Mouse (Mus musculus) neural tube, embryonic 11.5 days (tissue): ENCODE measurements around the gene Tm4sf5. TPM values are rescaled to one million over a fixed set of nuclear protein-coding genes. Genes with fewer than 3 reads are reported as not detected.
"Not testable (repeated sequence)": the region's sequence is repeated elsewhere in the genome, so short reads cannot be mapped to it uniquely, and the experiment has no call there.

Source experiments
- ATAC-seq: fragments of 200-750 bp; cut with Nextera tagmentation; 2 replicates; pipeline ENCODE4 v1.8.0; 2017; ENCODE audit warnings: moderate number of reproducible peaks, mild to moderate bottlenecking, moderate TSS enrichment, moderate library complexity; ENCODE audit not compliant: insufficient read depth, low FRiP score, low TSS enrichment
- DNase-seq: peaks from one replicate; pipeline ENCODE4 v3.0.0-alpha.2; 2015; ENCODE audit warnings: low spot score
- H3K27ac ChIP-seq: fragments of 300-500 bp; sonication (generic); 2 replicates; pipeline ENCODE4 v1.5.1; 2014; ENCODE audit warnings: low read depth, mild to moderate bottlenecking, low read length
- H3K27me3 ChIP-seq: fragments of 300-500 bp; sonication (generic); 2 replicates; pipeline ENCODE4 v1.6.1; 2014; ENCODE audit warnings: mild to moderate bottlenecking, low read length, mixed read lengths; ENCODE audit not compliant: control insufficient read depth, insufficient read depth
- H3K36me3 ChIP-seq: fragments of 300-500 bp; sonication (generic); 2 replicates; pipeline ENCODE4 v1.6.1; 2014; ENCODE audit warnings: mild to moderate bottlenecking, low read length, moderate library complexity, mixed read lengths; ENCODE audit not compliant: control insufficient read depth, insufficient read depth
- H3K4me1 ChIP-seq: fragments of 300-500 bp; sonication (generic); 2 replicates; pipeline ENCODE4 v1.6.1; 2014; ENCODE audit warnings: low read length, mixed read lengths; ENCODE audit not compliant: control insufficient read depth, insufficient read depth
- H3K4me2 ChIP-seq: fragments of 300-500 bp; sonication (generic); 2 replicates; pipeline ENCODE4 v1.6.1; 2014; ENCODE audit warnings: low read depth, mild to moderate bottlenecking, moderate library complexity
- H3K4me3 ChIP-seq: fragments of 300-500 bp; sonication (generic); 2 replicates; pipeline ENCODE4 v1.5.1; 2014; ENCODE audit warnings: low read depth, low read length
- H3K9ac ChIP-seq: fragments of 300-500 bp; sonication (generic); 2 replicates; pipeline ENCODE4 v1.6.1; 2014; ENCODE audit warnings: mild to moderate bottlenecking, low read length
- H3K9me3 ChIP-seq: fragments of 300-500 bp; sonication (generic); 2 replicates; pipeline ENCODE4 v1.6.1; 2016; ENCODE audit warnings: low read length; ENCODE audit not compliant: control insufficient read depth
- WGBS: fragments of 180-500 bp; shearing (Covaris S2); extraction: QIAGEN DNeasy Blood & Tissue Kit; methylation state at CpG from one replicate; pipeline ENCODE4 v1.1.7; 2014; 5-methylcytosine and 5-hydroxymethylcytosine counted together
- polyA plus RNA-seq: library from polyadenylated mRNA; unstranded; fragments of >200 nt; fragmentation: Nextera tagmentation; extraction: Ambion mirVana; gene quantifications from 2 replicates; pipeline ENCODE4 v1.2.1, GENCODE M21; 2014

Tm4sf5 gene
- polyA plus RNA-seq, 1 experiment from 2014 or later, result not detected

GRCm38 (mm10) chr11:70516352-70516751, 11.3 kb downstream of the Tm4sf5 start:
- no peak overlapping the region for H3K4me2 ChIP-seq
- no peaks in the 10 kb centered on the region for H3K4me1 ChIP-seq
- no peaks in the 10 kb centered on the region for H3K36me3 ChIP-seq
- no peaks in the 10 kb centered on the region for H3K9me3 ChIP-seq
- H3K9ac ChIP-seq, result no peak overlapping the region
- DNase-seq (peak; percentile 17), ATAC-seq (no peak)
- H3K27ac ChIP-seq, result no peak overlapping the region
- H3K27me3 ChIP-seq, result no peaks in the 10 kb centered on the region
- 26% methylated on average over 2 of the region's 2 CpGs for WGBS
- H3K4me3 ChIP-seq, result no peak overlapping the region

DNA sequence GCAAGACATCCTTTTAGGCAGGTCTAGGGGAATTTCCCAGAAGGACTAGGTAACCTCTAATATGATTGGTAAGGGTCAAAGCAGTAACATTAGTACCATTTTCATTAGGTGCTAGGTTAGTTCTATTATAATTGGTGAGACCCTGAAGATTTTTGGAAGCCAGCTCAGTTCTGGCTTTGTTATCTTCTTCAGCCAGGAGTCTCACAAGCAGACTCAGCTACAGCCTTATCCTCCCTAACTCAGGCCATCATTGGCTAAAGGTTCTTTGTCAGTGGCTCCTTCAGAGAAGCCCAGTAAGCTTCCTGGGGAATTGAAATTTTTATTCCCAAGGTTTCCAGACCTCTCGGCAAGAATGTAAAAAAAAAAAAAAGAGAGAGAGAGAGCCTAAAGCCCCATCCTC, 13.4 kb downstream of the Tm4sf5 start:
- no peak for DNase-seq
- no peak overlapping the region for H3K4me2 ChIP-seq
- H3K9ac ChIP-seq, result no peak overlapping the region
- H3K4me3 ChIP-seq, result no peak overlapping the region
- no peaks in the 10 kb centered on the region for H3K9me3 ChIP-seq
- no peak for ATAC-seq
- no peak overlapping the region for H3K27ac ChIP-seq
- 43% methylated on average over 1 of the region's 1 CpGs for WGBS
- H3K27me3 ChIP-seq, result no peaks in the 10 kb centered on the region
- H3K4me1 ChIP-seq, result no peaks in the 10 kb centered on the region
- no peaks in the 10 kb centered on the region for H3K36me3 ChIP-seq

DNA sequence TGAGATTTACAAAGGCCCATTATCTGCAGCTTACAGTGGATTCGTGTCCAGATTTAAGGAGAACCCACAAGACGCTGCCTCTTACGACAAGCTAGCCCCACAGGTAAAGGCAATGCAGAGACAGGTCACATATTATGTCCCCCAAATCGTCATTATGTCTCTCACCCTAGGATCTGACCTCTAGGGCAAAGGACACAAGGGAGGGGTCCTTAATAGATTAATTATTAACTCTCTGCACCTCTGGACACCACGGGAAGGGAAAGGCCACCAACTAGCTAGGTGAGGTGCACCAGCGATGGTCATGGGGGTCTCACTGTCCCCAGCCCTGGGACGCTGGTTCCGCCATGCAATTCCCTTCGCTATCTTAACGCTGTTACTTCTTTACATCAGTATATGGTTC, 13.9 kb downstream of the Tm4sf5 start, which contains the start of gene Gltpd2:
Gltpd2 (plus strand) TSS at position 274 of the 400 bp plus-strand sequence.
- Histone ChIP-seq H3K4me3 (peak within 1 kb of the TSS; percentile 22; the same call in 1 of the 2 replicates), H3K27me3 (no peaks in the 10 kb centered on the region), H3K4me1 (no peaks in the 10 kb centered on the region), H3K4me2 (peak within 1 kb of the TSS; percentile 37), H3K36me3 (no peaks in the 10 kb centered on the region), H3K9ac (peak within 1 kb of the TSS; percentile 59), H3K9me3 (no peaks in the 10 kb centered on the region), H3K27ac (no peak within 1 kb of the TSS)
- ATAC-seq (no peak), DNase-seq (no peak)
- 76% methylated on average over 10 of the region's 10 CpGs for WGBS

DNA sequence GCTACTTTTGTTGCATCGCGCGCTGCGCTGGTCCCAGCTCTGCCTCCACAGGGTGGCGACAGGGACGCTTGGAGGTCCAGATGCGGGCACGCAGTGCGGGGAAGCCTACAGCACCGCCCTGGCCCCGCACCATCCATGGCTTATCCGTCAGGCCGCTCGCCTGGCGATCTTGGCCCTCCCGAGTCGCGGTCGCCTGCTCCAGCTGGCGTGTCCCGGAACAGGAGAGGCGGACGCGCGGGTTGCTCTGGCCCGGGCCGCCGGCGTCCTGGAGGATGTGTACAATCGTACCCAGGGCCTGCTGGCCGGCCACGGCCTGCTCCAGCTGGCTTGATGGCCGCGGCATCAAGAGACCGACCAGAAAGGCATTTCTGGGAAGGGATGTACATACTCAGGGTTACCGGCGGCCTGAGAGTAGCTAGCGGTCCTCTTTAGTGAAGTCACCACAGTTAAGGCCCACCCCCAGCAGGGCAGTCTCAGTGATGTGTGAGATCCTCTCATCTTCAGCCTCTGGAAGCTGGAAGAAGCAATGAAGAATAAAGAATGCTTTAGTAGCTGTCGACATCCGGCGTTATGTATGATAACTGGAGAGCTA, 15.2 kb downstream of the Tm4sf5 start:
- Histone ChIP-seq H3K27me3 (no peaks in the 10 kb centered on the region), H3K36me3 (no peaks in the 10 kb centered on the region), H3K9me3 (no peaks in the 10 kb centered on the region), H3K4me1 (no peaks in the 10 kb centered on the region), H3K27ac (no peak overlapping the region), H3K4me3 (peak overlapping the region; percentile 22; the same call in 1 of the 2 replicates), H3K9ac (peak overlapping the region; percentile 59), H3K4me2 (peak overlapping the region; percentile 37)
- WGBS, result 10% methylated on average over 41 of the region's 41 CpGs
- DNase-seq, result peak; percentile 55
- ATAC-seq, result 0 out of 2 replicates have a peak, but pooled peaks have one; percentile 27

DNA sequence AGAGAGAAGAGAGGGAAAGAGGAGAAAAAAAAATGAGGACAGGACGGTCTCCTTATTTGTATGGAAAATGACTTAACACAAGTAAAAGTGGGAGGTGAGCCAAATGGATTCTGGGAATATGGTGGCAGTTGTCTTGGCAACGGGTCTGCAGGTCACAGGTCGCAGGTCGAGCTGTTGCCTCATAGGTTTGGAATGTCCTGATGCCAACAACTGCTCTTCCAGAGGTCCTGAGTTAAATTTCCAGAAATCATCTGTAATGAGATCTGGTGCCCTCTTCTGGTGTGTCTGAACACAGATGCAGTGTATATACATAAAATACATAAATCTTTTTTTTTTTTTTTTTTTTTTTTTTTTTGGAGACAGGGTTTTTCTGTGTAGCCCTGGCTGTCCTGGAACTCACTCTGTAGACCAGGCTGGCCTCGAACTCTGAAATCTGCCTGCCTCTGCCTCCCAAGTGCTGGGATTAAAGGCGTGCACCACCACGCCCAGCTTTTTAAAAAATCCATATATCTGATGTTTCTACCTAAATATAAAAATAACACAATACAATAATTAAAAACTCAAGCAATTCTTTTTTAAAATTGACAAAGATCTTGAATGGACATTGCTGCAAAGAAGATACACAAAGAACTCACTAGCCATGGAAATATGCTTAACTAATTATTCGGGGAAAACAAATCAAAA, 18.4 kb downstream of the Tm4sf5 start:
- 93% methylated on average over 8 of the region's 8 CpGs for WGBS
- not testable (repeated sequence) for H3K9ac ChIP-seq, H3K4me3 ChIP-seq, H3K4me2 ChIP-seq, H3K4me1 ChIP-seq, ATAC-seq, H3K27me3 ChIP-seq, H3K27ac ChIP-seq, H3K36me3 ChIP-seq, H3K9me3 ChIP-seq
- DNase-seq, result peak; percentile 18

DNA sequence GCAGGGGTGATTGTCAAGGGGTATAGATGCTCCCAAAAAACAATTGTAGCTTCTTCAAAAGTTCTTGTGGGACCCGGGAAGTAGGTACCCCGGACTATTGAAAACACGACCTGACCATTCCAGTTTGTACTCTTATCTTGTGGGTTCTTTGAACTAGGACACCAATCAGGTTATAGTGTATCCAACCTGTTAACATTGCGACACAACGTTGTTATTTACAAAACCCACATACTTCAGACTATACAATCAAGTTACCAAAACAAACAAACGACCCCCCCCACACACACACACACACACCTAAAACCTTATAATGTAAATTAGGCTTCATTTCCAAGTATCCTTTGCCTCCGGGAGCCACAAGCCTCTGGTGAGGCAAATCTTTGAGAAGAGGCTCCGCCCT, 19.7 kb downstream of the Tm4sf5 start:
- Histone ChIP-seq H3K4me3 (peak overlapping the region; percentile 3; the same call in 1 of the 2 replicates), H3K27ac (no peak overlapping the region), H3K36me3 (peaks cover 9% of the 10 kb centered on the region), H3K4me2 (peak overlapping the region; percentile 40), H3K4me1 (peaks cover 5% of the 10 kb centered on the region; the same call in 1 of the 2 replicates), H3K9me3 (no peaks in the 10 kb centered on the region), H3K27me3 (no peaks in the 10 kb centered on the region), H3K9ac (no peak overlapping the region)
- WGBS, result 7% methylated on average over 8 of the region's 8 CpGs
- no peak for DNase-seq
- no peak; the same call in 1 of the 2 replicates for ATAC-seq

DNA sequence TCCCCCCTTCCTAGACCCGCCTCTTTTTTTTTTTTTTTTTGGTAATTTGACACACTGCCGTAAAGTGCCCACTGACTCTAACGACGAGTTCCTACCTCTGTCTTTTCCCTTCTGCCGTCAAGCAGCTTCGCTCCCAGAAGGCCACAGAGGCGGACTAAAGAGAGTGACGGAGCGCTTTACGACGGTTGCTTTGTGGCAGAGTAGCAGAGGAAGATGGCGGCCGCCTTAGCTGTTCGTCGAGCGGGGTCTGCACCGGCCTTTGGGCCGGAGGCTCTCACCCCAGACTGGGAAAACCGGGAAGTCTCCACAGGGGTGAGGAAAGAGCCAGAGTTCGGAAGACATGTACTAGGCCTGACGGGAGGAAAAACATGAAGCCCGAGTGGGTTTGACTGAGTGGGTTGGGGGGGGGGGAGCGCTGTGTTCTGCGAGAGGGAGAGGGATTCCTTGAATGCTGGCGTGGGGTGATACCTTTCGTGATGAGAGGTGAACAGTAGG, 20.2 kb downstream of the Tm4sf5 start, which contains the start of gene Psmb6:
Psmb6 (plus strand) TSS at position 184 of the 495 bp plus-strand sequence.
- peak within 1 kb of the TSS; percentile 70 for H3K9ac ChIP-seq
- WGBS, result 0% methylated on average over 25 of the region's 26 CpGs
- peaks cover 9% of the 10 kb centered on the region for H3K36me3 ChIP-seq
- peak within 1 kb of the TSS; percentile 74 for H3K4me2 ChIP-seq
- ATAC-seq, result peak; percentile 89
- peaks cover 5% of the 10 kb centered on the region; the same call in 1 of the 2 replicates for H3K4me1 ChIP-seq
- H3K4me3 ChIP-seq, result peak within 1 kb of the TSS; percentile 82
- peak; percentile 93 for DNase-seq
- no peaks in the 10 kb centered on the region for H3K27me3 ChIP-seq
- no peak within 1 kb of the TSS for H3K27ac ChIP-seq
- no peaks in the 10 kb centered on the region for H3K9me3 ChIP-seq

GRCm38 (mm10) chr11:70525726-70526125, 20.7 kb downstream of the Tm4sf5 start:
- Histone ChIP-seq H3K4me2 (peak overlapping the region; percentile 74), H3K27me3 (no peaks in the 10 kb centered on the region), H3K27ac (no peak overlapping the region), H3K4me3 (peak overlapping the region; percentile 82), H3K4me1 (peaks cover 5% of the 10 kb centered on the region; the same call in 1 of the 2 replicates), H3K9ac (peak overlapping the region; percentile 70), H3K9me3 (no peaks in the 10 kb centered on the region), H3K36me3 (peaks cover 9% of the 10 kb centered on the region)
- DNase-seq, result no peak
- ATAC-seq, result peak; percentile 29
- 4% methylated on average over 12 of the region's 12 CpGs for WGBS
